Mouse (Mus musculus) megakaryocyte, embryonic 14.5 days (primary cell): ENCODE data around the gene Fgfr2. TPM values are rescaled to one million over a fixed set of nuclear protein-coding genes. Genes with fewer than 3 reads are reported as not detected.

Experiments
- H3K27me3 ChIP-seq: replicated peaks from 2 replicates; pipeline ENCODE3; 2012; ENCODE audit warnings: inconsistent platforms
- H3K36me3 ChIP-seq: replicated peaks from 2 replicates; pipeline ENCODE3; 2012; ENCODE audit warnings: low read length, inconsistent platforms, mixed read lengths
- H3K4me1 ChIP-seq: 2 replicates; pipeline ENCODE4 v1.6.1; 2012; ENCODE audit warnings: inconsistent platforms
- H3K4me3 ChIP-seq: replicated peaks from 2 replicates; pipeline ENCODE3; 2012; ENCODE audit warnings: moderate library complexity, mild to moderate bottlenecking, inconsistent platforms
- H3K9me3 ChIP-seq: 2 replicates; pipeline ENCODE4 v1.6.1; 2012; ENCODE audit warnings: inconsistent platforms
- FLI1 ChIP-seq: IDR thresholded peaks from 2 replicates; pipeline ENCODE4 v1.6.1; 2012; ENCODE audit warnings: low read length, inconsistent platforms, mixed read lengths
- GATA1 ChIP-seq: IDR thresholded peaks from 3 replicates; pipeline ENCODE4 v1.6.1; 2012; ENCODE audit warnings: mixed read lengths, low read length, inconsistent platforms, borderline replicate concordance
- polyA plus RNA-seq: library from polyadenylated mRNA; stranded (reverse); fragments of >175 nt; gene quantifications from 2 replicates; pipeline ENCODE4 v1.2.3, GENCODE M21; 2012; ENCODE audit warnings: low replicate concordance; ENCODE audit not compliant: insufficient read depth

The Fgfr2 gene
- polyA plus RNA-seq, 1 experiment: 0.45 TPM

DNA sequence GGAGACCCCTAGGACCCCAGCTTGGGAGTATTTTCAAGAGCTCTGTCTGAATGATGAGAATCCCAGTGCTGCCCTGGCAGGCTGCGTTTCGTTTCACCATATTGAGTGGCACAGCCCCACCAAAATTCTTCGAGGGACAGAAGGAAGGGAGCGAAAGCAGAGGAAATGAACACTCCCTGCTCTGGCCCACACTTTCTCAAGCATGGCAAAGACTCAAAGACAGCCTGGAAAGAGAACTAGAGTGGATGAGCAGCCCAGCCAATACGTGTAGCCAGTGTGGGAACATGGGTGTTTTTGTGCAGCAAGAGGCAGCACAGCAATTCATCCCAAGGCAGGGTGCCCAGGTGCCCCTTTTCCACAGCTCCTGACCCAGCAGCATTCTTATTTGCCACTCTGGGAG, 380.2 kb downstream of the Fgfr2 start:
- TF ChIP-seq GATA1 (no peak), FLI1 (no peak)
- Histone ChIP-seq H3K36me3 (peaks cover 82% of the 10 kb centered on the region), H3K4me1 (peaks cover 64% of the 10 kb centered on the region), H3K9me3 (no peaks in the 10 kb centered on the region), H3K27me3 (no peaks in the 10 kb centered on the region), H3K4me3 (no peak overlapping the region)

DNA sequence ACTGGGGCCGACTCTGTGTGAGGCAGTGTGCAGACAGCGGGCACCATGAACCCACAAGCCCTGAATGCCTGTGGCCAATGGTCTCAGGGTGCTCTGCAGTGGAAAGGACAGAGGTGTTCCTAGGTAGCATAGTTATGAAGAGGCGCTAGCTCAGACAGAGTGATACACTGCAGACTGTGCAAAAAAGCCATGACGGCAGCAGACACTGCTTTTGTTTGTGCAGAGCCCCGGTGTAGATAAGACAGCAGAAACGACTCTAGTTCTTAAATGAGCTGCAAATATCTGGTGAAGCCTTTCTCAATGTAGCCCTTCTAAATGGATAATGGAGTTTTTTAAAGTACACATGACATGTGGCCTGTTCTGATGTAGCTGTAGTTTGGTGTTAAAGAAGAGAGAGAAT, 383.3 kb downstream of the Fgfr2 start:
- H3K4me3 ChIP-seq: peak overlapping the region; percentile 14

DNA sequence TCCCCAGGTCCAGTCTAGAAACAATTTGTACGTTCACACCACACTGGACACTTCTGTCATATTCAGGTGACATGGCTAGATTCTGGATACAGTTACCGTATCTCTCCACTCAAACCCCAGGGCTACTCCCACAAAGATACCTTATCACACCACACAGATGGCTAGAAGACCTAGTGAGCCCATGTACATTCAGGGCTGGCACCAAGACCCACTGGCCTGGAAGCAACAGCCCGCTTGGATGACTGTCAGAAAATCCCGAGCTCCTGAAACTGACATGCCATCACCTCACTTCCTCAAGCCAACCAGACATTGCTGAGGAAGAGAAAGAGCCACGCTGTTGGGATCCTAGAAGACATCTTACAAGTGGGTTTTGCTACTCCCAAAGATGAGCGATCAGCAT, 384.3 kb downstream of the Fgfr2 start:
- Histone ChIP-seq H3K4me1 (peaks cover 83% of the 10 kb centered on the region), H3K27me3 (no peaks in the 10 kb centered on the region), H3K4me3 (no peak overlapping the region), H3K9me3 (no peaks in the 10 kb centered on the region), H3K36me3 (peaks cover 84% of the 10 kb centered on the region)
- no peak for TF ChIP-seq FLI1
- TF ChIP-seq GATA1: no peak

More for the DNA sequence above, 383.3 kb downstream of the Fgfr2 start:
- H3K27me3 ChIP-seq: no peaks in the 10 kb centered on the region
- H3K36me3 ChIP-seq: peaks cover 74% of the 10 kb centered on the region
- no peak for TF ChIP-seq FLI1
- no peak for TF ChIP-seq GATA1
- no peaks in the 10 kb centered on the region for H3K9me3 ChIP-seq
- peaks cover 73% of the 10 kb centered on the region for H3K4me1 ChIP-seq

DNA sequence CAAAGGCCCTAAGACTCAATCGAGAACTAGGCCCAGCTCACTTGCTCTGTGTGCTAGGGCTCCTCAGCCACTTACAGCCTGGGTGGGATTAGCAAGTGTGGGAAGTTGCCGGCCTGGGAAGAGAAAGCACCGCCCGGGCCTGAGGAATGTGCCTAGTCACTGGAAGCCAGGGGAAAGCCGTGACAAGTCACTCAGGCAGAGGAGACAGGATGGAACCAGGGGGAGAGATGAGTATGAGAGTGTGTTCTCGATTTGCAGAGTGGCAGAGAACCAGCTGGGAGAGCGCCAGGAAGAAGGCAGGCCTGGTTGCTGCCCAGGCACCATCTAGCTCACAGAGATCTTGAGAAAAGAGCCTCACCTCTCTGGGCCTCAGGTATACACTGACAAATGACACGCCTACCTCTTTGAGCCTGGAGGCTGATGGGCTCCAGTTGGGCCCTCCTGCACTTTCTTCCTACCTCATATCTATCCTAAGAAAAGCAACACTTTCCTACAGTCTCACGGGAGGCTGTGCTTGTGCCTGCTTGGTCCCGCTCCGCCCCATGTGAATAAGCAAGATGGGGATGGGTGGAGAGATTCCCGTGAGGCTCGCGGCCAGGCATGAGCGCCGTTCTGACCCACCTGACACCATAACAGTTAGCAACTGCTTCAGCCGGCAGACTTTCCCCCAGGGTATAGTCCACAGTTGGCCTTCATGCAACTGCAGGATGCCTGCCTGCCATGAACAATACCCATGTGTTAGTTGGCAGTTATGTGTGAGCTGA, 386.9 kb downstream of the Fgfr2 start:
- Histone ChIP-seq H3K36me3 (peaks cover 87% of the 10 kb centered on the region), H3K27me3 (no peaks in the 10 kb centered on the region), H3K4me3 (peak overlapping the region; percentile 75), H3K4me1 (peaks cover 95% of the 10 kb centered on the region), H3K9me3 (no peaks in the 10 kb centered on the region)
- no peak for TF ChIP-seq GATA1
- no peak for TF ChIP-seq FLI1

DNA sequence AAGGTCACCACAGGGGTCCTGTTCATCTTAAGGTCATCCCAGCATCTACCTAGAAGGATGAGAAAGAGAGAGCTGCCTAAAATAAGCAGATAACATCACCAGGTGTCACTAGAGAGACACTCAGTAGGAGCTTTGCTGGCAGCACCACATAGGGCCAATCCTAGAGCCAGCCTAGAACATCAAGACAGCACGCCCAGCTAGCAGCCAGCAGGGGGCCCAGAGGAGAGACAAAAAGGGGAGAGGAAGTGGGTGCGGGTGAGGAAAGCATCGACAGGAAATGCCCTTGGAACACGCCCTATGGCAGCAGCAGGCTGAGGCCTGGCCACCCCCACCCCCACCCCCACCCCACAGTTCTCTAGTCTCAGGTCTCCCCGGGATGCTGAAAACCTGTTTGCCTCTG, 388.0 kb downstream of the Fgfr2 start:
- TF ChIP-seq FLI1 (no peak), GATA1 (no peak)
- no peaks in the 10 kb centered on the region for H3K9me3 ChIP-seq
- peak overlapping the region; percentile 75 for H3K4me3 ChIP-seq
- H3K36me3 ChIP-seq: peaks cover 87% of the 10 kb centered on the region
- H3K27me3 ChIP-seq: no peaks in the 10 kb centered on the region
- H3K4me1 ChIP-seq: peaks cover 100% of the 10 kb centered on the region

DNA sequence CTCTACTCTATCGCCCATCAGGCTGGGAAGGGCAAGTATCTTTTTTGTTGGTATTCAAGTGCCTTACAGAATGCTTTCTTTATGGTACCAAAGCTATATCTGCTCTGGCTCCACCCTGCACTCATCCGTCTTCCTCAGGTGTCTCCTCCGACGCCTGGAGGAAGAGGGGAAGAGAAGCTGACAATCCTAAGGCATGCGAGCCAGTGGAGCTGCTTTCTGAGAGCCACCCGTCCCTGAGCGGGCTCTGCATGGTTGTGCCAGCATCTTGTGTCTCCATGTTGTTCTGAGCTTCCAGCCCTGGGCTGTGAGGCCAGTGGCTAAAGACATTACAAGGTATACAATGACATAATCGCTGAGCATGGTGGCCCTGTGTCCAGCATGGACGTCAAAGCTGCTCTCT, 388.9 kb downstream of the Fgfr2 start:
- Histone ChIP-seq H3K36me3 (peaks cover 87% of the 10 kb centered on the region), H3K4me3 (no peak overlapping the region), H3K9me3 (no peaks in the 10 kb centered on the region), H3K4me1 (peaks cover 100% of the 10 kb centered on the region), H3K27me3 (no peaks in the 10 kb centered on the region)
- TF ChIP-seq GATA1: no peak
- no peak for TF ChIP-seq FLI1

DNA sequence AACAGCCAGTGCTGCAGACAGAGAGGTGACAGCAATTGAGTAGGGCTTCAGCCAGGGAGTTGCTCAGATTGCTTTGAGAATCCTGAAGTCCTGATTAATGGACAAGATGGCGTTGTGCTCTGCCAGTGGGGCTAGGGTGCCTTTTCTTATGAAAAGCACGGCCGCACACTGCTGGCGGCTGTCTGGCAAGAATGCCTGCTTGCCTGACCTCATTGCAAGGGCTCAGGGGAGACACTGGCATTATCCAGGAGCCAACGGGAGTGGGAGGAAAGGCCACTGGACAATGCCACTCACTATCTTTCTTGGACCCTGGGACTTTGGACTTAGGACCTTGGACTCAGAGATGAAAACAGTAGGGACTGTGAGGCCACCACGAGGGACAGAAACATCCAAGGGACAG, 389.6 kb downstream of the Fgfr2 start:
- Histone ChIP-seq H3K9me3 (no peaks in the 10 kb centered on the region), H3K4me1 (peaks cover 100% of the 10 kb centered on the region), H3K27me3 (no peaks in the 10 kb centered on the region), H3K36me3 (peaks cover 87% of the 10 kb centered on the region), H3K4me3 (no peak overlapping the region)
- TF ChIP-seq GATA1: no peak
- TF ChIP-seq FLI1: no peak

DNA sequence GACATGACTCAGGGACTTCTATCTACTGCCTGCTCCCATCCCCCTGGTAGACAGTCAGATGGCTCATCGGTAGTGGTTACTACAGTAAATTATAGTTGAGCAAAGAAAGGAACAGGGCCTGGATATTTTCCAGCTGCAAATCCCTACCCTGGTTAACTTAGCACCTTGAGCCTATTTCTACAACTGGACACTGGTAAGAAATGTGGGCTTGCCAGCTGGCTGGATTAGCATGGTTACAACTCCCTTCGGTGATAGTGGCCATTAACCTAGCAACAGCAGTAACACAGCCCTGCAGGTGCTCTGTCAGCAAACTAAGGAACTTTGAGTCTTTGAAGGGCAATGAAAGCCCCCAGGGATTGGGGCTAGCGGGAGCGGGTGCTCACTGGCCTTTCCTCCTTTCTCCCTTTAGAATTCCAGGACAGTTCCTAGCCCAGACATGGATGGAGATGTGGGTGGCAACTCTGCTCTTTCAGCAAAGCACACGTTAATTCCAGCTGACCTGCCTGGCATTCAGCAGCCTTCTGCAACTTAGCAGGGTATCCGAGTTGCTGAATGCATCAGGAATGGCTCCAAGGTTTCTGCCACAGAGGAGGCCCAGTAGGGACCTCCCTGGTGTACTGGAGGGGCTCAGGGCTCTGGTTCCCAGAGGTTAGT, 390.9 kb downstream of the Fgfr2 start:
- Histone ChIP-seq H3K36me3 (peaks cover 85% of the 10 kb centered on the region), H3K4me1 (peaks cover 98% of the 10 kb centered on the region)

DNA sequence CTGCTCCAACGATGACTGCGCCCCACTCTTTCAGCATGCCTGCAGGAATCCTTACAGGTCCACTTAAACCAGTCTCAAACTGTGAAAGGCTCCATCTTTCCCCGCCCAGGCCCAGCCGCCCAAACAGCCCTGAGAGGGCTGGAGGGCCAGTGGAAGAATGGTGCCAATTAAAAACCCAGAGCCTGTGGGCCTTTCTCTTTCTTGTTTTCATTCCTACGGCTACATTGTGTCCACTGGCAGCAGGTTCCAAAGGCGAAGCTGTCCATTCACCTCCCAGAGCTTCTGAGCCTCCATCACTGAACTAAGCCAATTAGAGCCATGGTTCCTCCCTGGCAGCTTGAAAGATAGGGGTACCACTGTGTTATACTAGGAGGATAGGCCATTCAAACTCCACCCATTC, 391.6 kb downstream of the Fgfr2 start:
- H3K4me1 ChIP-seq: peaks cover 98% of the 10 kb centered on the region
- no peaks in the 10 kb centered on the region for H3K27me3 ChIP-seq
- no peak for TF ChIP-seq FLI1
- no peak for TF ChIP-seq GATA1
- H3K36me3 ChIP-seq: peaks cover 86% of the 10 kb centered on the region
- H3K9me3 ChIP-seq: no peaks in the 10 kb centered on the region
- H3K4me3 ChIP-seq: peak overlapping the region; percentile 46

More for the DNA sequence above, 390.9 kb downstream of the Fgfr2 start:
- H3K9me3 ChIP-seq: no peaks in the 10 kb centered on the region
- H3K4me3 ChIP-seq: no peak overlapping the region
- no peak for TF ChIP-seq FLI1
- no peak for TF ChIP-seq GATA1
- H3K27me3 ChIP-seq: no peaks in the 10 kb centered on the region

DNA sequence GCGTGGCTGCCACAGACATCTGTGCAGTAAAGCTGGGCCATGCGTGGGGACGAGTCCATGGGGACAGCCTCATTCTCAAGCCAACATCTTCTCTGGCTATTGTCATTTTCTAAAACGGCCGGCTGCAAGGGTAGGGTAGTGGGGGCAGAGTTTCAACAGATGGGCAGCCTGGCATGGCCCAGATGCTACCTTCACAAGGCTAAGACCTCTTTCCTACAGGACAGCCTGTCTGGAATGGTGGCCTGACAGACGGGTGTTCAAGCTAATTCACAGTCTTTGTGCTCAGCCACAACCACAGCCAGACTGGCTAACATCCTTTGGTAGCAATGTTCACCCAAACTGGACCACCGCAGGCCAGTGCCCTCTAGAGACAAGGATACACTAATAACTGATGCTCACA, 392.6 kb downstream of the Fgfr2 start:
- Histone ChIP-seq H3K36me3 (peaks cover 92% of the 10 kb centered on the region), H3K4me3 (peak overlapping the region; percentile 10), H3K27me3 (no peaks in the 10 kb centered on the region), H3K4me1 (peaks cover 97% of the 10 kb centered on the region), H3K9me3 (no peaks in the 10 kb centered on the region)
- no peak for TF ChIP-seq GATA1
- TF ChIP-seq FLI1: no peak
